Mouse (Mus musculus): Measurements from ENCODE around the gene Rnf26. TPM values are rescaled to one million over a fixed set of nuclear protein-coding genes. Genes with fewer than 3 reads are reported as not detected.
A peak's percentile ranks its signal among the peaks of the same experiment; 100 is the strongest.

Gene Rnf26
- polyA plus RNA-seq, 1 experiment from 2014 or later: 75.7 TPM

DNA sequence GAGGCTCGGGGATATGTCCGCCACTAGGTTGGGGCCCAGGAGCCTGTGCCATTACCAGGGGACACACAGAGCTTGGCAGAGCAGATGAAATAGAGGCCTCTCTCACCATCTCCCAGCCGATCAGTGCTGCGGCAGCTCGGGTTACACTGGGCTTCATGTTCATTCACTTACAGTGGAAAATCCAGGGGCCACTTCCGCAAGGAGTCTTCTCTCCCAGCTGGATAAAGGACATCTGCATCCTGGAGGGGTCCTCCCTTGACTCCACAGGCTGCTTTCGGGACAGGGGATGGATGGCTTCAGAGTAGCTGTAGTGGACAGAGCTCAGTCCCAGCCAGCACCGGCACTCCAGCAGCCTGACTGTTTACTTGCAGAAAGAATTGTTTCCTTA is 42.5 kb downstream of the Rnf26 start:
- WGBS: 33% methylated on average over 8 of the region's 8 CpGs
- Histone ChIP-seq H3K9ac (ENCODE audit: low read length) (no peak overlapping the region), H3K27ac (ENCODE audit: low read depth) (no peak overlapping the region), H3K4me2 (ENCODE audit: low read length) (no peak overlapping the region), H3K4me3 (ENCODE audit: low read depth, low read length) (no peak overlapping the region), H3K36me3 (ENCODE audit: control insufficient read depth, insufficient read depth, low read length) (no peaks in the 10 kb centered on the region), H3K4me1 (replicated peaks; ENCODE audit: control insufficient read depth, insufficient read depth, low read length) (peaks cover 18% of the 10 kb centered on the region), H3K27me3 (replicated peaks; ENCODE audit: control insufficient read depth, insufficient read depth, low read length) (no peaks in the 10 kb centered on the region), H3K9me3 (ENCODE audit: control insufficient read depth, low read length) (no peaks in the 10 kb centered on the region)
- DNase-seq (ENCODE audit: low spot score): peak; percentile 53
- ATAC-seq (replicated peaks; ENCODE audit: low FRiP score, low TSS enrichment, low read depth): no peak

DNA sequence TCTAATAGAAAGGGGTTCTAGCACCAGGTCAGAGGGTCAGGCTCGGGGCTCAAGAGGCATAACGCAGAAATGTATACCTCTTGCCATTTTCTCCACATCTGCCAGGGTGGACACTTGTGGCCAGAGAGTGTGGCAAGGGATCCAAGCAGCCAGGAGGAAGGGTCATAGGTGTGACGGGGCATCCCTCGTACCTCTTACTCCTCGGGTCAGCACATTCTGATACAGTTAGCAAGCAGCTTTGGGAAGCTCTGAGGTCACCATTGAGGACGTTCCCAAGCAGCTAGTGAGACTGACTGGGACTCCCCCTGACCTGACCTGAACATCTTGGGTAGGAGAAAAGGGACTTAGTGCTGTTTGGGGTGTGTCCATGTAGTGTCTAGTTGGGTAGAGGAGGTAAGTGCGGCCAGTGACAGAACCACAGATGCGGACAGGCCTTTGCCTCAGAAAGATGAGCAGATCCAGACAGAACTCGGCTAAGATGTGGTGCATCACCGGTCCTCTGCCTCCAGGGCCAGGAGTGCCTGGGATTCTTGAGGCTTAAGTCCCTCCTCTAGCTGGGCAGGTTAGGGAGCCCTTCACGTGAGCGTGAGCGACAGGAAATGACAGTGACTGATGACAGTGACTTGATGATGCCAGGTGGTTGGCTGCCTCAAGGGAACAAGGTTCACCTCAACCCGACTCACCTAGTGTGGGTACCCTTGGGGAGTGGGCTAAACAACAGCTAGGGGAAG is 43.0 kb downstream of the Rnf26 start:
- Histone ChIP-seq H3K9me3 (ENCODE audit: control insufficient read depth, low read length) (no peaks in the 10 kb centered on the region), H3K27me3 (replicated peaks; ENCODE audit: control insufficient read depth, insufficient read depth, low read length) (no peaks in the 10 kb centered on the region), H3K4me1 (replicated peaks; ENCODE audit: control insufficient read depth, insufficient read depth, low read length) (peaks cover 18% of the 10 kb centered on the region), H3K4me2 (ENCODE audit: low read length) (no peak overlapping the region), H3K9ac (ENCODE audit: low read length) (no peak overlapping the region), H3K4me3 (ENCODE audit: low read depth, low read length) (no peak overlapping the region), H3K27ac (ENCODE audit: low read depth) (no peak overlapping the region), H3K36me3 (ENCODE audit: control insufficient read depth, insufficient read depth, low read length) (no peaks in the 10 kb centered on the region)
- WGBS: 59% methylated on average over 14 of the region's 14 CpGs
- no peak for DNase-seq (ENCODE audit: low spot score)
- no peak for ATAC-seq (replicated peaks; ENCODE audit: low FRiP score, low TSS enrichment, low read depth)

DNA sequence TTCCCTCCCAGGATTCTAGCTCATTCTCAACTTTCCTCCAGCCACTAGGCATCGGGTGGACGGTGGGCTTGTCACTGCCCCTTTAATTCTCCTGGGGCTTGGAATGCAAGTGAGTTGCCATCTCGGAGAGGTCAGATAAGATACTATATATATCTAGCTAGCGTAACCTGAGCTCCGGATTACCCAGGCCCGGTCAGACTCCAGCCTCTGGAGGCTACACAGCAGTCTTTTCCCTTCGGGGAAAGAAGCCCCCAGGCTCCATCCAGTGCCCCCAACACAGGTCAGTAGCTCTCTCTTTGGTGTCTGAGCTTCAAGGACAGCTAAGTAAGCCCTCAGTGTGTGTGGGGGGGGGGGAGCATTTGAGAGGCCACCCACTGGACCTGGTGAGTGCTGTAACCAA is 44.1 kb downstream of the Rnf26 start:
- no peak overlapping the region for H3K4me3 ChIP-seq (ENCODE audit: low read depth, low read length)
- WGBS: 16% methylated on average over 7 of the region's 7 CpGs
- H3K4me2 ChIP-seq (ENCODE audit: low read length): no peak overlapping the region
- no peak overlapping the region for H3K27ac ChIP-seq (ENCODE audit: low read depth)
- ATAC-seq (replicated peaks; ENCODE audit: low FRiP score, low TSS enrichment, low read depth): no peak
- DNase-seq (ENCODE audit: low spot score): no peak
- H3K4me1 ChIP-seq (replicated peaks; ENCODE audit: control insufficient read depth, insufficient read depth, low read length): peaks cover 18% of the 10 kb centered on the region
- H3K9me3 ChIP-seq (ENCODE audit: control insufficient read depth, low read length): no peaks in the 10 kb centered on the region
- no peak overlapping the region for H3K9ac ChIP-seq (ENCODE audit: low read length)
- H3K36me3 ChIP-seq (ENCODE audit: control insufficient read depth, insufficient read depth, low read length): no peaks in the 10 kb centered on the region
- no peaks in the 10 kb centered on the region for H3K27me3 ChIP-seq (replicated peaks; ENCODE audit: control insufficient read depth, insufficient read depth, low read length)

DNA sequence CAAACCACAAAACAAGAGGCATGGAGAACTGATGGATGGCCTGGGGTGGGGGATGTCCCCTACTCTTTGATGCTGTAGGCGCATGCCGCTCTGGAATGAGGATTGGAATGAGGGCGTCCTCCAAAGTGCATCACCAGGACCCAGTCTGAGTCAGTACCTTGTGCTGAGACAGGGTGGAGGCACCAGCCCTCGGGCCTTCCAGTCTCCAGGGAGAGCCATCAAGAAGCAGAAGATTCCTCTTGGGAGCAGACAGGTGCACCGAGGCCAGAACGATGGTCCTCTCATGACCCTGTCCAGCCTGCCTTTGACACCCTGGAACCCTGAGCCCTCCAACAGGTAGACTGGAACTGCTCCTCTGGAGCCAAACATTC is 45.4 kb downstream of the Rnf26 start:
- WGBS: 75% methylated on average over 6 of the region's 6 CpGs
- Histone ChIP-seq H3K4me3 (ENCODE audit: low read depth, low read length) (no peak overlapping the region), H3K9ac (ENCODE audit: low read length) (no peak overlapping the region), H3K4me1 (replicated peaks; ENCODE audit: control insufficient read depth, insufficient read depth, low read length) (peaks cover 18% of the 10 kb centered on the region), H3K9me3 (ENCODE audit: control insufficient read depth, low read length) (no peaks in the 10 kb centered on the region), H3K4me2 (ENCODE audit: low read length) (no peak overlapping the region), H3K27ac (ENCODE audit: low read depth) (no peak overlapping the region), H3K27me3 (replicated peaks; ENCODE audit: control insufficient read depth, insufficient read depth, low read length) (no peaks in the 10 kb centered on the region), H3K36me3 (ENCODE audit: control insufficient read depth, insufficient read depth, low read length) (no peaks in the 10 kb centered on the region)
- ATAC-seq (replicated peaks; ENCODE audit: low FRiP score, low TSS enrichment, low read depth) (no peak), DNase-seq (ENCODE audit: low spot score) (no peak)

DNA sequence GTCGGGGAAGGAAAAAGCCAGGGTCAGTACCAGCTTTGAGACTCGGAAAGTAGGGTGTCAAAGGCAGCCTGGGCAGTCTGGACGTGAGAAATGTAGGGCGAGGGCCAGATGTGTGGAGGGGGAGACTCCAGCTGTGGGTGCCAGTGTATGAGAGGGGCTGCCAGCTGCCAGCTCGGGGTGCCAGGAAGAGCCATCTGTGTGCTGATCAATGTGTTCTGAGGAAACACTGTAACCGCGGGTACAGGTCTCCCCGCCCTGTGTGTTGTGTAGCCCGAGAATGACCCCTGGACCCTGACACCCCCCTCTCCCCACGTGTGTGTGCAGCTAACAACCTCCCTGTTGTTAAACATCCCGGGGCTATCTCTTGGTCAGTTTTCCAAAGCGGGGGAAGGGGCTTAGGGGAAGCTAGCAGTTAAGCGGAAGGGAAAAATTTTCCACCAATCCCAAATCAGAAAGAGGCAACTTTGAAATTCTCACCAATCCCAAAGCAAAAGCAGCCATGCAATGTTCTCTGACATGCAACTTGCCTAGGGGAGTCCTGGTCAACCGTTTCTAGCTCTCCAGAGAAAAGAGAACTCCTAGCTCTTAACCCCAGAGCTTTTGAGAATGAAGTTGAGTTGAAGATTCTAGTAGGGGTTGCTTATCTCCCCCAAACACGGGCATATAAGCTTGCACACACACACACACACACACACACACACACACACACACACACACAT is 45.9 kb downstream of the Rnf26 start:
- H3K27ac ChIP-seq (ENCODE audit: low read depth): no peak overlapping the region
- 10% methylated on average over 15 of the region's 15 CpGs for WGBS
- H3K4me1 ChIP-seq (replicated peaks; ENCODE audit: control insufficient read depth, insufficient read depth, low read length): peaks cover 17% of the 10 kb centered on the region
- DNase-seq (ENCODE audit: low spot score) (no peak), ATAC-seq (replicated peaks; ENCODE audit: low FRiP score, low TSS enrichment, low read depth) (peak; percentile 51)
- H3K27me3 ChIP-seq (replicated peaks; ENCODE audit: control insufficient read depth, insufficient read depth, low read length): no peaks in the 10 kb centered on the region
- peak overlapping the region; percentile 67 for H3K4me2 ChIP-seq (ENCODE audit: low read length)
- H3K4me3 ChIP-seq (ENCODE audit: low read depth, low read length): peak overlapping the region; percentile 39
- H3K9ac ChIP-seq (ENCODE audit: low read length): peak overlapping the region; percentile 37
- no peaks in the 10 kb centered on the region for H3K36me3 ChIP-seq (ENCODE audit: control insufficient read depth, insufficient read depth, low read length)
- no peaks in the 10 kb centered on the region for H3K9me3 ChIP-seq (ENCODE audit: control insufficient read depth, low read length)

DNA sequence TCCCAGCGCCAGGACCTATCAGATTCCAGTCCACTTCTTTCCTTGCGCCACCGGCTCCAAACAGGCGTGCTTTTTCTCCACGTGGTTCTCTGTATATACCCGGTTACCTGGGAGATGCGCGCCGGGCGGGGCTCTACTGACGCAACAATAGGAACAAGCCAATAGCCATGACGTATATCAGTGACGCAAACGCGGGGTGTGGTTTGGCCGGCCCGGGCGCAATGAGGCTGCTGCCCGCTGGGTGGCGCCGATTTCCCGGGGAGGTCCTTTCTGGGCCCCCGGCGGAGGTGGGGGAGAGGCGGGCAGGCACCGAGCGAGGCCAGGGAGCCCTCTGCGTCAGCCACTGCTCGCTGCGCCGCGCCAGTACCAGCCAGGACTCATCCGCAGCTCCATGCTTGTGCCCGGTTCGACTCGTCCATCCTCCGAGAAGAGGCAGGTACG is 46.5 kb downstream of the Rnf26 start, which contains the start of gene Usp2:
Gene Usp2, plus strand, starts transcription at position 237 of the 441 bp plus-strand sequence.
- H3K27ac ChIP-seq (ENCODE audit: low read depth): no peak within 1 kb of the TSS
- H3K36me3 ChIP-seq (ENCODE audit: control insufficient read depth, insufficient read depth, low read length): no peaks in the 10 kb centered on the region
- no peaks in the 10 kb centered on the region for H3K27me3 ChIP-seq (replicated peaks; ENCODE audit: control insufficient read depth, insufficient read depth, low read length)
- under 1% methylated on average over 38 of the region's 38 CpGs for WGBS
- peak within 1 kb of the TSS; percentile 37 for H3K9ac ChIP-seq (ENCODE audit: low read length)
- DNase-seq (ENCODE audit: low spot score) (peak; percentile 100), ATAC-seq (replicated peaks; ENCODE audit: low FRiP score, low TSS enrichment, low read depth) (peak; percentile 97)
- no peaks in the 10 kb centered on the region for H3K9me3 ChIP-seq (ENCODE audit: control insufficient read depth, low read length)
- peak within 1 kb of the TSS; percentile 67 for H3K4me2 ChIP-seq (ENCODE audit: low read length)
- peak within 1 kb of the TSS; percentile 39 for H3K4me3 ChIP-seq (ENCODE audit: low read depth, low read length)
- peaks cover 11% of the 10 kb centered on the region for H3K4me1 ChIP-seq (replicated peaks; ENCODE audit: control insufficient read depth, insufficient read depth, low read length)

DNA sequence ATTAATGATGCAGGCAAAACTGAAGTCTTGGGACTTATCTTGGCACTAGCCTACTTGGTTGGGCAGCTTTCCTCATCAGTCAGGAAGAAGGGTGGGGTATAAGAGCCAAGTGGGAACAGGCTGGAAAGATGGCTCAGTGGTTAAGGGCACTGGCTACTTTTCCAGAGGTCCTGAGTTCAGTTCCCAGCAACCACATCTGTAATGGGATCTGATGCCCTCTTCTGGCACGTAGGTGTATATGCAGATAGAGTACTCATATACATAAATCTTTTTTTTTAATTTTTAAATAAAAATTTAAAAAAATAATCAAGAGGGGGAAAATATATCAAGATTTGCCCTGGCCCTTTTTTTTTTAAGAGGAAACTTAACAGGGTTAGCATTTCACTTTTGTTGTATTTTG is 48.1 kb downstream of the Rnf26 start:
- Histone ChIP-seq H3K4me2 (ENCODE audit: low read length) (no peak overlapping the region), H3K27ac (ENCODE audit: low read depth) (no peak overlapping the region), H3K9me3 (ENCODE audit: control insufficient read depth, low read length) (no peaks in the 10 kb centered on the region), H3K9ac (ENCODE audit: low read length) (no peak overlapping the region), H3K4me1 (replicated peaks; ENCODE audit: control insufficient read depth, insufficient read depth, low read length) (0 out of 2 replicates have a peak, but pooled peaks cover 2% of the 10 kb centered on the region), H3K27me3 (replicated peaks; ENCODE audit: control insufficient read depth, insufficient read depth, low read length) (no peaks in the 10 kb centered on the region), H3K4me3 (ENCODE audit: low read depth, low read length) (no peak overlapping the region), H3K36me3 (ENCODE audit: control insufficient read depth, insufficient read depth, low read length) (no peaks in the 10 kb centered on the region)
- WGBS: 24% methylated on average over 1 of the region's 1 CpGs
- no peak for ATAC-seq (replicated peaks; ENCODE audit: low FRiP score, low TSS enrichment, low read depth)
- no peak for DNase-seq (ENCODE audit: low spot score)

DNA sequence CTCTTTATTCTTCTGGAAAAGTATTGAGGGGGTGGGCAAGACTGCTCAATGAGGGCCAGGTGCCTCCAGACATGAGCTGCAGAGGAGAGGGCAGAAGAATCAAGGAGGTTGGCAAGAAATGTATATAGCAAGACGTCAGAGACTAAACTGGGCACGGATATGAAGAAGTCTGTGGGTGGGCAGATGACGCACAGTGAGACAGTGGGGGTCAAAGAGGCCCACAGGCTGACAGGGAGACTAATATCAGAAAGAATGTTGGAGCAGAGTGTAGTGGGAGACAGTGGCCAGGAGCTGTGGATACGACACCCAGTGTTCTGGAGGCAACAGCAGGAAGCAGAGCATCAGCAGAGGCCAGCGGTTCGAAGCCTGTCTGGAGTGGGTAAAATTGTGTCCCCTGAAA is 54.7 kb downstream of the Rnf26 start:
- Histone ChIP-seq H3K36me3 (ENCODE audit: control insufficient read depth, insufficient read depth, low read length) (no peaks in the 10 kb centered on the region), H3K4me3 (ENCODE audit: low read depth, low read length) (no peak overlapping the region), H3K27me3 (replicated peaks; ENCODE audit: control insufficient read depth, insufficient read depth, low read length) (no peaks in the 10 kb centered on the region), H3K4me2 (ENCODE audit: low read length) (no peak overlapping the region), H3K27ac (ENCODE audit: low read depth) (no peak overlapping the region), H3K9me3 (ENCODE audit: control insufficient read depth, low read length) (peaks cover 2% of the 10 kb centered on the region; the same call in 1 of the 2 replicates), H3K4me1 (replicated peaks; ENCODE audit: control insufficient read depth, insufficient read depth, low read length) (no peaks in the 10 kb centered on the region), H3K9ac (ENCODE audit: low read length) (no peak overlapping the region)
- ATAC-seq (replicated peaks; ENCODE audit: low FRiP score, low TSS enrichment, low read depth) (no peak), DNase-seq (ENCODE audit: low spot score) (no peak)
- 77% methylated on average over 6 of the region's 6 CpGs for WGBS
